Mouse (Mus musculus) thymus, adult 2 months (tissue): ENCODE measurements around the gene Rarb.

ENCODE experiments used
- CTCF ChIP-seq: fragments of 200-500 bp; IDR thresholded peaks from 2 replicates; pipeline ENCODE4 v1.5.1; 2012; ENCODE audit warnings: mild to moderate bottlenecking, control low read depth, low read length, moderate library complexity, borderline replicate concordance; ENCODE audit not compliant: control insufficient read depth, poor library complexity, insufficient read depth; ENCODE audit errors: extremely low read depth
- POLR2A ChIP-seq: fragments of 200-500 bp; IDR thresholded peaks from 2 replicates; pipeline ENCODE4 v1.6.1; 2012; ENCODE audit warnings: mild to moderate bottlenecking, low read length, control low read depth, moderate library complexity; ENCODE audit not compliant: control insufficient read depth, poor library complexity, insufficient read depth; ENCODE audit errors: extremely low read depth

DNA sequence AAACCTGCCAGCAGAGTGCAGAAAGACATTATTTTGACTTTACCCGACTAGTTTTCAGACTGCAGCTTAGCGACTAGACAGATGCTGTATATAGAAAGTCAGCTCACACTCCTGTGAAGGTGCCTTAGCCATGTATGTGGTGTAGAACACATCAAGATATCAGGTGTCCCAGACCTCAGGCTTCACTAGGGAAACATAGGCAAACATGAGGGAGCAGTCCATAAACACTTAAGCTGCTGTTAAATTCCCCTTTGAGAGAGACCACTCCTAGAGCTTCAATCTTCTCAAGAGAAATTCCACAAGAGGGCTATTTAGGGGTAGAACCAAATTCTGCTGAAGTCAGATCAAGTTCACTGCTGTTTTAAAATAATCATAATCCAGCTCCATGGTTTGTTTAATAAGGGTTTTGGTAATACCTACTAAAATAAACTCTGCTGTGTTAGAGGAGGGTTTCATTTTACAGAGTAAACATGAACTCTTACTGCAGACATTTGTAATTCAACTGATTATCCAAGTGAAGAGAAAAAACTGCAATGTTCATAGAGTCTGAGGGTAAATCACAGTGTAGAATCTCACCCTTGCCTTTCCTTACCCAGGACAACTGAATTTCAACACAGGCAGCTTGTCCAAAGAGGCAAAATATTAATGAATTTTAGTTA lies 42.1 kb downstream of the Rarb start:
- TF ChIP-seq CTCF, result no peak
- TF ChIP-seq POLR2A, result no peak
